Mouse (Mus musculus) CD4-positive, CD25-positive, alpha-beta regulatory T cell, adult 4 months (primary cell): ENCODE data around the gene Uba52. TPM values are rescaled to one million over a fixed set of nuclear protein-coding genes. Genes with fewer than 3 reads are reported as not detected.

Source experiments
- ATAC-seq: one replicate; pipeline ENCODE4 v1.8.0; 2017
- polyA plus RNA-seq, 2 experiments: library from polyadenylated mRNA; unstranded; fragments of 100-300 nt; shearing (Covaris generic); gene quantifications; one replicate each; pipeline ENCODE4 v1.2.1; 2017

Uba52 gene
- polyA plus RNA-seq, 2 experiments from 2014 or later = 3,148 to 3,732 TPM

GRCm38 (mm10) chr8:70503062-70503750, 7.4 kb downstream of the Uba52 start:
- ATAC-seq = peak; percentile 38

- ATAC-seq = no peak
Measured at GRCm38 (mm10) chr8:70502540-70502939, 8.1 kb downstream of the Uba52 start.

- ATAC-seq = no peak
Measured at GRCm38 (mm10) chr8:70501820-70502529, 8.6 kb downstream of the Uba52 start.

GRCm38 (mm10) chr8:70500386-70501301, 10.0 kb downstream of the Uba52 start:
- peak; percentile 37 for ATAC-seq

- no peak for ATAC-seq
Measured at GRCm38 (mm10) chr8:70495771-70496062, 14.9 kb downstream of the Uba52 start.

- ATAC-seq = no peak
Measured at GRCm38 (mm10) chr8:70495001-70495770, 15.4 kb downstream of the Uba52 start.

- ATAC-seq = no peak
Measured at GRCm38 (mm10) chr8:70494416-70494945, 16.1 kb downstream of the Uba52 start.

GRCm38 (mm10) chr8:70493692-70494415, 16.7 kb downstream of the Uba52 start:
- no peak for ATAC-seq

- no peak for ATAC-seq
Measured at GRCm38 (mm10) chr8:70492664-70493640, 17.6 kb downstream of the Uba52 start, which contains the start of gene Crlf1. Gene Crlf1 (plus strand): TSS chr8:70493158.

GRCm38 (mm10) chr8:70490880-70491495, 19.6 kb downstream of the Uba52 start:
- ATAC-seq = no peak

GRCm38 (mm10) chr8:70490061-70490879, 20.3 kb downstream of the Uba52 start:
- no peak for ATAC-seq

GRCm38 (mm10) chr8:70489576-70489975, 21.0 kb downstream of the Uba52 start:
- no peak for ATAC-seq

- peak; percentile 36 for ATAC-seq
Measured at GRCm38 (mm10) chr8:70488931-70489470, 21.6 kb downstream of the Uba52 start.

GRCm38 (mm10) chr8:70487993-70488796, 22.4 kb downstream of the Uba52 start:
- no peak for ATAC-seq

GRCm38 (mm10) chr8:70486941-70487520, 23.6 kb downstream of the Uba52 start, which contains the start of gene Tmem59l:
Gene Tmem59l (minus strand): TSS chr8:70487358.
- ATAC-seq = no peak

GRCm38 (mm10) chr8:70486191-70486681, 24.4 kb downstream of the Uba52 start:
- no peak for ATAC-seq

GRCm38 (mm10) chr8:70482943-70483342, 27.7 kb downstream of the Uba52 start:
- no peak for ATAC-seq
